8 mouse cellular contexts compared by ENCODE assay signal in the genomic region with DNA sequence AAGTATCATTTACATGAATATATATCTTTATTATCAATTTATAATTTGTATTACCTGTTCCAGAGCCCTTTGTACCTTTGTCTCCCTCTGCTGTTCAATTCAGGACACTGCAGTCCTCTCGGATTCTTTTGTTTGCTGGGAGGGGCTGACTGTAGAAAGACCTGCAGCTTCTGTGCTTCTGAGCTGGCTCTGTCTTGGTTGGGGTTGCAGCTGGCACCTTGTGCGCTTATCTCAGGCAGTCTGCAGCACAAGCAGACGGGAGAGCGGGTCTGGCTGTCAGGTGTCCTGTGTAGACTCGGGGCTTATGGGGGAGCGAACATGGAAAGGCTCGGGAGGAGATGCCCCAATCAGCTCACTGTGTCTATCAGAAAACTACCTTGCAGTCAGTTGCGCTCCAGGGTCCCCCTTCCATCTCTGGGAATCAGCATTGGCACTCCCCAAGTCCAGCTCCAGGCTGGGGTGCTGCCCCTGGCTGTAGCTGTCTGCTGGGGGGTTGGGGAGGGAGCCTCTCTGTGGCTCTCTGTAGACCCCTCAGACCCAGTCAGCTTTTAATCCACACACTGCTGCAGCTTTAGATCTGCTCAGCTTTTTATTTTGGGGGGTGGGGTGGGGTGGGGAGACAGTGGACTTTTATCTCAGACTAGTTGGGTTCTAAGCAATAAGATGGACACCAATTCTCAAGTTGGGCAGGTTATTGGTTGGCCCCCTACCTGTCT. TPM values are rescaled to one million over a fixed set of nuclear protein-coding genes. Genes with fewer than 3 reads are reported as not detected.
DNase-seq lines count a peak whose midpoint lies in the region; ATAC-seq and TF ChIP-seq lines count a peak whose summit lies in the region.

No protein-coding gene starts in this region.

- peak overlapping the region; percentile 65 for H3K4me2 ChIP-seq in heart, embryonic 13.5 days

- 15% methylated on average over 8 of the region's 8 CpGs for WGBS in heart, embryonic 13.5 days
- WGBS in lung, adult 2 months, result 19% methylated on average over 8 of the region's 8 CpGs
- 11% methylated on average over 8 of the region's 8 CpGs for WGBS in olfactory bulb, adult 2 months

- H3K4me3 ChIP-seq in heart, embryonic 13.5 days, result peak overlapping the region; percentile 32
- H3K4me3 ChIP-seq in lung, adult 2 months (replicated peaks; ENCODE audit: extremely low read depth, low read depth, low read length), result no peak overlapping the region
- 0 out of 2 replicates have a peak overlapping the region, but pooled peaks have one; percentile 20 for H3K4me3 ChIP-seq in olfactory bulb, adult 2 months (ENCODE audit: insufficient read depth, low read depth, low read length)

- H3K4me1 ChIP-seq in heart, embryonic 13.5 days, result no peaks in the 10 kb centered on the region
- H3K4me1 ChIP-seq in lung, adult 2 months (ENCODE audit: control insufficient read depth, insufficient read depth, low read length), result no peaks in the 10 kb centered on the region; the same call in 1 of the 2 replicates
- H3K4me1 ChIP-seq in olfactory bulb, adult 2 months (ENCODE audit: control insufficient read depth, insufficient read depth, low read length), result peaks cover 3% of the 10 kb centered on the region

- no peaks in the 10 kb centered on the region for H3K36me3 ChIP-seq in heart, embryonic 13.5 days

- peak; percentile 31; the same call in 1 of the 2 replicates for TF ChIP-seq CTCF in lung, adult 2 months (IDR thresholded peaks at IDR 0.05; ENCODE audit: insufficient read depth, low read length)
- TF ChIP-seq CTCF in olfactory bulb, adult 2 months (IDR thresholded peaks at IDR 0.05; ENCODE audit: insufficient read depth, low read depth, low read length), result no peak

- no peak for TF ChIP-seq POLR2A in lung, adult 2 months (IDR thresholded peaks at IDR 0.05; ENCODE audit: borderline replicate concordance, extremely low read depth, low read depth, low read length)
- TF ChIP-seq POLR2A in olfactory bulb, adult 2 months (IDR thresholded peaks at IDR 0.05; ENCODE audit: insufficient read depth, low read depth, low read length), result no peak

- ATAC-seq in heart, embryonic 13.5 days (ENCODE audit: extremely low read depth, insufficient number of reproducible peaks, low FRiP score, low TSS enrichment), result no peak
- ATAC-seq in activated CD4-positive, CD25-positive, alpha-beta regulatory T cell, adult 4 months, result no peak

- H3K27me3 ChIP-seq in heart, embryonic 13.5 days (replicated peaks), result no peaks in the 10 kb centered on the region

- peak; percentile 54 for DNase-seq in ES-CJ7 (ENCODE audit: low read depth, low spot score)
- peak; percentile 4 for DNase-seq in adrenal gland, adult 8-10 months
- DNase-seq in embryo, embryonic 9.5 days (ENCODE audit: extremely low spot score), result peak; percentile 67
- DNase-seq in kidney, postnatal 14 days, result peak; percentile 40
- peak; percentile 32 for DNase-seq in lung, adult 2 months

- H3K9me3 ChIP-seq in heart, embryonic 13.5 days, result no peaks in the 10 kb centered on the region

- no peak overlapping the region for H3K27ac ChIP-seq in heart, embryonic 13.5 days (replicated peaks)
- no peak overlapping the region for H3K27ac ChIP-seq in olfactory bulb, adult 2 months (ENCODE audit: insufficient read depth, low read depth, low read length)

- peak overlapping the region; percentile 71 for H3K9ac ChIP-seq in heart, embryonic 13.5 days

RNA-seq across cellular contexts. Expression of gene Ins2, which starts 28.2 kb away (rescaled TPM):
- total RNA-seq in adrenal gland, adult 8-10 months (2022), result not detected
- 0.75 TPM in 1 of 2 replicates, not detected in the other for polyA plus RNA-seq in heart, embryonic 13.5 days (2015; fragmentation: Nextera tagmentation; extraction: Ambion mirVana)
- 0.37 TPM in 1 of 2 replicates, not detected in the other for polyA plus RNA-seq in lung, adult 2 months (2012; rRNA removed)
- polyA plus RNA-seq in olfactory bulb, adult 2 months (2012; ENCODE audit: insufficient read depth, insufficient read length, low replicate concordance, missing spikeins), result not detected in 2 replicates
- not detected for polyA plus RNA-seq in activated CD4-positive, CD25-positive, alpha-beta regulatory T cell, adult 4 months (2017; shearing (Covaris generic))

RNA-seq across cellular contexts. Expression of gene Gm49394, which starts 45.2 kb away (rescaled TPM):
- total RNA-seq in adrenal gland, adult 8-10 months (2022), result not detected
- 0.04 and 0.05 TPM in 2 replicates for polyA plus RNA-seq in heart, embryonic 13.5 days (2015; fragmentation: Nextera tagmentation; extraction: Ambion mirVana)
- 0.02 TPM in 1 of 2 replicates, not detected in the other for polyA plus RNA-seq in lung, adult 2 months (2012; rRNA removed)
- not detected in 2 replicates for polyA plus RNA-seq in olfactory bulb, adult 2 months (2012; ENCODE audit: insufficient read depth, insufficient read length, low replicate concordance, missing spikeins)
- not detected for polyA plus RNA-seq in activated CD4-positive, CD25-positive, alpha-beta regulatory T cell, adult 4 months (2017; shearing (Covaris generic))

RNA-seq across cellular contexts. Expression of gene Igf2, which starts 48.3 kb away (rescaled TPM):
- total RNA-seq in adrenal gland, adult 8-10 months (2022), result 10 to 100 TPM; 17.1 to 37.9 (median 21.7) TPM
- 1,357 and 1,430 TPM in 2 replicates for polyA plus RNA-seq in heart, embryonic 13.5 days (2015; fragmentation: Nextera tagmentation; extraction: Ambion mirVana)
- 16.9 and 25.4 TPM in 2 replicates for polyA plus RNA-seq in lung, adult 2 months (2012; rRNA removed)
- not detected in 2 replicates for polyA plus RNA-seq in olfactory bulb, adult 2 months (2012; ENCODE audit: insufficient read depth, insufficient read length, low replicate concordance, missing spikeins)
- under 1 TPM in 1 of 2 experiments, not detected in 1; 0.24 TPM for polyA plus RNA-seq in activated CD4-positive, CD25-positive, alpha-beta regulatory T cell, adult 4 months (2017; shearing (Covaris generic))

Comparison
In these comparisons a context has a peak if more than half of its experiments do, and no peak if none do; other contexts are left out.
1. DNase-seq: peak in every context shown above with its lines; median percentile 67 in embryo, embryonic 9.5 days; 54 in ES-CJ7; 40 in kidney, postnatal 14 days; 32 in lung, adult 2 months; 4 in adrenal gland, adult 8-10 months.
2. RNA of gene Igf2, which starts 48.3 kb away (polyA plus RNA-seq): 1,357 to 1,430 TPM in heart, embryonic 13.5 days; 16.9 to 25.4 TPM in lung, adult 2 months, 0.24 TPM in activated CD4-positive, CD25-positive, alpha-beta regulatory T cell, adult 4 months and not detected in olfactory bulb, adult 2 months; every median in the first group is over 10 times any median in the second.